Mouse (Mus musculus): Measurements from ENCODE around the gene Pcnx.

- TF ChIP-seq CTCF (IDR thresholded peaks at IDR 0.05; ENCODE audit: extremely low read depth, insufficient read depth, low read length) = no peak
- no peak for TF ChIP-seq POLR2A (IDR thresholded peaks at IDR 0.05; ENCODE audit: extremely low read depth, insufficient read depth, low read length)
These were observed 112.1 kb downstream of the Pcnx start for GRCm38 (mm10) chr12:81971884-81972362.
